Mouse (Mus musculus) layer of hippocampus, postnatal 25 days (tissue): ENCODE measurements around the gene Wfikkn2. TPM values are rescaled to one million over a fixed set of nuclear protein-coding genes. Genes with fewer than 3 reads are reported as not detected.

ENCODE experiments used
- DNase-seq, 2 experiments: peaks; one replicate each; pipeline ENCODE4 v3.0.0; 2022; ENCODE audit warnings: mixed read lengths in 2 of 2, low spot score in 1 of 2; ENCODE audit errors: extremely low spot score in 1 of 2
- total RNA-seq, 2 experiments: library from RNA; stranded (reverse); gene quantifications; 2 replicates each; pipeline ENCODE4 v1.2.3; 2021

Wfikkn2 gene
- total RNA-seq, 2 experiments from 2014 or later, result 0.44 to 0.70 TPM

DNA sequence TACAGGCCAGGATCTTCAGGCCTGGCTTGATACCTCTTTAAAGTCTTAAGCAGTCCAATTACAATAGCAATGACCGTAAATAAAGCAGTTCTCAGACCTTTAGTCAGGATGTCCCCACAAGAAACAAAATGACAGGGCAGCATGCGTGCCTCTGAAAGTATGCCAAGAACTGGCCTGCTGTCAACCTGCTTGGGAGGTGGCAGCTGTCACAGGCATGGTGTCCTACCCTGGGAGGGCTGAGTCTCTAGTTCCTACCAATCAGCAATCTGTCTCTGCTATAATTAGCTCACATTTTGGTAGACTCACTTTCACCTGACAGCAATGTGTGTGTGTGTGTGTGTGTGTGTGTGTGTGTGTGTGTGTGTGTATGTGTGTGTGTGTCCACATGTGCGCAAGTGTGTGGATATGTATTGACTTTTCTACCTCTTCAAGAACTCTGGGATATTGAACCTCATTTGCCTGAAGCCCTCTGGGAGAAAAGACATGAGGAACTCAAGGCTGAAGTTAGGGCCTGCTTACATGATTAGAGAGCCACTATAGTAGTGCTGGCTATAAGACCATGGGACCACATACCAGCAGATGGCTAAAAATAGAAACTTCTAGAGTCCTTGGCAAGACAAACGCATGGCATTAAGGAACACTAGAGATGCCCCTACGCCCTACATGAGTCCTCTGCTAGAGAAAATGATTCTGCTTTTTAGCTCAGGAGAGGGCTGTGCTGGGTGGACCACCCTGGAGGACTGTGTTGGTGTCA, 16.4 kb downstream of the Wfikkn2 start:
- DNase-seq, result no peak

DNA sequence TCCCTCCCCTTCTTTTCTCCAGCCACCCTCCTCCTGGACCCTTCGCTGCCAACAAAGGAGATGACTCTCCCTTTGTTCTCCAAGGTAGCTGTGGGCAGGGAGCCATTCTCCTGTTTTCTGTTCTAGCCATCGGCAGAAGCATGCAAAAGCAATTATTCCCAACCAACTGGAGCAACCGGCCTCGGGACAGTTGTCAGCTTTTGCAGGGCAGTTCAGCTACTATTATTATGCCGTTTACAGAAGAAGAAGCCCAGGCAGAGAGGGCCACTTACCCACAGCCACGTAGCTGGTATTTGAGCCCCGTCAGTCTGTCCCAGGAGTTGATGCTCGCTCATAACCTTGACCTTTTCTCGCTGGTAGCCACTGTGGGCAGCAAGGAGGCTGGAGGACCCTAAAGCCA, 17.4 kb downstream of the Wfikkn2 start:
- DNase-seq, result no peak

DNA sequence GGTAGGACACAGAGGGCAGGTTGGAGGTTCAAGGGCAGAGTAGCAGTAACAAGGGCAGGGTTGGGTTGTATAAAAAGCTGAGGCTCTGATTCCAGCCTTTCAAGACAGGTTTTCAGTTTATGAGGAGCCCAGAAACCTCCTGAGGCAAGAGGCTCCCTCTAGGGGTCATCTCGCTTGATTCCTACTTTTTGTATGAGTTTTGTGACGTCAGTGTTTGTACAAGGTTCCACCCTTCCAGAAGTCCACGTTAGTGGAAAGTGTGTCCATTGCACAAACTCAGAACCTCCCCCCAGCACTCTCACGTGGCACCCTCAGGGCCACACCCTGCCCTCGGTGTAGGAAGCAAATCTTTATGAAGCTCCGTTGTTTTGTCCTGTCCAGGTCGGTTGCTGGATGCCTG, 19.8 kb downstream of the Wfikkn2 start:
- DNase-seq, result no peak

DNA sequence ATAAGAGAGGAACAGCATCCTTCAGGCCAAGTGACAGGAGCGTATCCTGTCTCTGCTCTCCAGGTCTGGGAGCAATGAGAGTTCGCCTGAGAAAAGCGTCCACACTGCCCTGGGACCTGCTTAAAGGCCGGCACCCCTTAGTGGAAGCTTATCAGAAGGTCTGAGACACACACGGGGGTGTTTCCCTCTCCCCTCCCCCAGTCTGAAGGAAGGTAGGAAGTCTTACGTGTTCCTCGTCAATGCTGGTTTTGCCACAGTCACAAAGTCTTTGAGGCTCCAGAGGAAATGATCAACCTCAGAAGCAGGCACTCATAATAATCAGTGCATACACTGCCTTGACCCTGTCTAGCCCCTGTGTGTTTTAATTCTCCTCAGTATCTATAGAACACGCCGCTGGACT, 22.3 kb downstream of the Wfikkn2 start:
- no peak for DNase-seq

DNA sequence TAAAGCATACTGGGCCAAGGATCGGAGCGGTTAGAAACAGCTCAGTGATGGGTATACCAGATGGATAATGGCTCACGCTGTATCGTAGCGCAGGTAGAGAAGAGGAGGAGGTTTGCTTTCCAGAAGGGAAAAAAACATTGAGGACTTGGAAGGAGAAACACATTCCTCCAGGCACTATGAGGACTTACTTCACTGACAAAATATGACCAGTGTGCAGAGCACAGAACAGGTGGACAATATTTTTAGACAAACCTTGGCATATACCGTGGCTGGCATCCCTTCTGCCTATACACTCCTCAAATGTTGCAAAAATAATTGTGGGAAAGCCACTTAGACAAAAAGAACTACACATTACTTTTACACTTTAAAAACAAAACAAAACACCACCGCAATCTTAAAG, 24.5 kb downstream of the Wfikkn2 start:
- DNase-seq, result no peak

DNA sequence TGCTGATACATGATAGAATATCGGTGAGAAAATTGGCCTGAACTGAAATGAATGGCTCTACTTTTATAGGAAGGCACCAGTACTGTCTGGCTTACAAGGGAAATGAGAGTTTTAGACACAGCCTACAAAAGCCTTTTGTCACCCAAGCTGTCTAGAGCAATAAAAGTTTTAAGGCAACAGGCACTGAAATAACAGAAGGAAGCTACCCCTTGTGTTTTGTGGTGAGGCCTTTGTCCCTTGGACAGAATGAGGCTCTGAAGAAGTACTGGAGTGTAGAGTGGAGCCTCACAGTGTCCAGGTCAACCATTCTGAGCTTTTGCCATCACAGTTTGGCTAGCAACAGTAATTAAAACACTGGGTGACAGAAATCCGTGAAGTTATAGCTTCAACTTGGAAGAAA, 29.6 kb downstream of the Wfikkn2 start:
- no peak for DNase-seq

DNA sequence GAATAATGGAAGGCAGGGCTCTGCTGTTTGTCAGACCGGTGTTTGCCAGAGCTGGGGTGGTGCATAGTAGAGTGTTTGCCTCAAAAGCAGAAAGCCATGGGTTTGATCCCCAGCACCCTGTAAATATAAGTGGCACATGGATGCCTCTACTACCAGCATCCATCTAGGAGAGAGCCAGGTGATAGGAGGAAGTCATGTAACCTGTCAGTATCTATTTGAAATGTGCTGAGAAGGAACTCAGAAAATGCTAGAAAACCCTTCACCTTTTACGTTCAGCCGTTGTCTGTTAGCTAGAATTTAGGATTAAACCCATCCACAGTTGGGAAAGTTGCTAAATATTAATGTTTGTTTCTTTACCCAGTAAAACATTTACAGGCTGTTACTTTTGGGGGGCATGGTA, 30.2 kb downstream of the Wfikkn2 start:
- no peak for DNase-seq

DNA sequence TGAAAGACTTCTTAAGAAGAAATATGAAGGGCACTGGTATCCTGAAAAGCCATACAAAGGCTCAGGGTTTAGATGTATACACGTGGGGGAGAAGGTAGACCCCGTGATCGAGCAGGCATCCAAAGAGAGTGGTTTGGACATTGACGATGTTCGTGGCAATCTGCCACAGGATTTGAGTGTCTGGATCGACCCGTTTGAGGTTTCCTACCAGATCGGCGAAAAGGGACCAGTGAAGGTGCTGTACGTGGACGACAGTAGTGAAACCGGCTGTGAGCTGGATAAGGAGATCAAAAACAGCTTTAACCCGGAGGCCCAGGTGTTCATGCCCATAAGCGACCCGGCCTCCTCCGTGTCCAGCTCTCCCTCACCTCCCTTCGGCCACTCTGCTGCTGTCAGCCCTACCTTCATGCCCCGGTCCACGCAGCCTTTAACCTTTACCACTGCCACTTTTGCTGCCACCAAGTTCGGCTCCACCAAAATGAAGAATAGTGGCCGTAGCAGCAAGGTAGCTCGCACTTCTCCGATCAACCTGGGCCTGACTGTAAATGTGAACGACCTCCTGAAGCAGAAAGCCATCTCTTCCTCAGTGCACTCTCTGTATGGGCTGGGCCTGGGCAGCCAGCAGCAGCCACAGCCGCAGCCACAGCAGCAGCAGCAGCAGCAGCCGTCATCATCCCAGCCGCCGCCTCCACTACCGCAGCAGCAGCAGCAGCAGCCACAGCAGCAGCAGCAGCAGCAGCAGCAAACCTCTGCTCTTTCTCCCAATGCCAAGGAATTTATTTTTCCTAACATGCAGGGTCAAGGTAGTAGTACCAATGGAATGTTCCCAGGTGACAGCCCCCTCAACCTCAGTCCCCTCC, 31.8 kb downstream of the Wfikkn2 start:
- DNase-seq, result no peak

DNA sequence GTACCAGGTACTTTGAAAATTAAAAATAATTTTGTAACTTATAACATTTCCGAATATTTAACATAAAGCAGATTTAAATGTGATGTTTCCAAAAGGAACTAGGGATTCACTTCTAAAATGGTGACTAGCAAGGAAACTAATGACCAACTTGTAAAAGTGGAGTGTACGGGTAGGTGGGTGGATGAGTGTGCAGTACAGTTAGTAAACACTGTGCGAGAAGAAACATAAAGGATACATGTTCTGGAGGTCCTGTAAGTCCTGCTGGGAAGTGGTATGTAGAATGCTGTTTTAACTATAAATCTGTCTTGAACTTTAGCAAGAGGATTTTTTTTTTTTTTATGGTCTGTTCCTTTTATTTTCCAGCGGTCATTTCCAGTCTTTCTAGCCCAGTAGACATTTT, 32.8 kb downstream of the Wfikkn2 start:
- no peak for DNase-seq

DNA sequence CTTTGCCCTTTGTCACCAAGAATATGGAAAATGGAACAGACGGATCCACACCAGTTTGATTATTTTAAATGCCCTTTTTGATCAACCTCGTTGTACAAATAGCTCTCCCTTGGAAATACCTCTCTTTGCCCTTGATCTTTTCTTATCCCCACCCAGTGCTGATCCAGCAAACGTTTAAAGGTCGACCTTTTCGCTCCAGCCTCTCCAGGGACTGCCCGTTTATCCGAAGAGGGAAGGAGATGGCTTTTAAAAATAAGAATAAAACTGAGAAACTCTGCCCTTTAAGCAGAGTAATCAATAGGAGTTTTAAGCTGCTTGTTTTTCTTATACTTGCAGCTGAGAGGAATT, 33.3 kb downstream of the Wfikkn2 start:
- no peak for DNase-seq

DNA sequence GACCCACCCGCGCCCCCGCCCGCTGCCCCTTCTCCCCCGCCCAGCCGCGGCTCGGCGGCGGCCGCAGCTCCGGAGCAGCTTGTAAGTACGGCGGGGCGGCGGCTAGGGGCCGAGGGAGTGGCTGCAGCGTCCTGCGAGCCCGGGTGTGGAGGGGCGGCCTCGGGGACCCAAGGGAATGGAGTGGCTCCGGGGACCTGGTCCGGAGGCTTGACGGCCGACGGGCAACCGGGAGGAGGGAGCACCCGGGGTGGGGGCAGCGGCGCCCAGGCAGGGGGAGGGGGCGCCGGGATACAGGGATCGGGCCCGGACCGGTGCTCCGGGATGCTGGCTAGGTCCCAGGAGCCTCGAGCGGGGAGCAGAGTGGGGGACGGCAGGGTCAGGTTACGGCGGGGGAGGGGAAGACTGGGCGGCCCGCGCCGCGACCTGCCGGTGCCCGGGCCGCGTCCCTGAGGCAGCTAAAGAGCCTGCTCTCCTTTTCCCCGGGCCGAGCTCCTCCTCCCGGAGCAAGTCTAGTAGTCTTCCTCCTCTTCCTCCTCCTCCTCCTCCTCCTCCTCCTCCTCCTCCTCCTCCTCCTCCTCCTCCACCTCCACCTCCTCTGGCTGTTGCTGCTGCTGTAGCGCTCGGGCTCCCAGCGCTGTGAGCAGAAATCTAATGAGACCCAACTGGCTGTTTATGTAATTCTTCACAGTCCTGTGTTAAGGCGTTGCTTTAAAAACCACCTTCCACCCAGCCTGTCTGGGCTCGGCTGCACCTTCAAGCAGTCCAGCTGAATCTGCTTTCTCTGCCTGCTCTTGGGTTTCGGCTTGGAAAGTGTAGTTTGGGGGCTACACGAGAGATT, 33.9 kb downstream of the Wfikkn2 start:
- DNase-seq, result peak; percentile 50 to 57

DNA sequence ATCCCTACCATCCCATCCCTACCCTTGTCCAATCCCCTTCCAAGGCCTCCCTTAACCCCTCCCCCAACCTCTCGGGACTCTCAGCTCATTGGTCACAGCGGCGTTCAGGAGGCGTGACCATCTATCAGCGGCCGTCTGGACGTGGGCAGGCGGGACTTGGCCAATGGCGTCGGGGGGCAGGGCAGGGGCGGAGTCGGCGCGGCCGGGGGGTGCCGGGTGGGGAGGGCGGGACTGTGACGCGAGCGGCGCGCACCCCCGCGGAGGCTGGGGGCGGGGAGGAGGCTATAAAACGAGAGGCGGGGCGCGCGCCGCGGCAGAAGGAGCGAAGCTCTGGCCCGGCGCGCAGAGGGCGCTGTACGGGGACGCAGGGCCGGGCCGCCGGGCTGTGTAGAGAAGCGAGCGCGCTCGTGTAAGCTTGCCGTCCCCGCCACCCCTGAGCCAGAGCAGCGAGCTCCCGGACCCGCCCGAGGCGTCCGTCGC, 34.6 kb downstream of the Wfikkn2 start, which contains the start of gene Tob1:
TSS of gene Tob1 (plus strand) at position 331 of the 480 bp plus-strand sequence.
- peak; percentile 92 to 98 for DNase-seq

DNA sequence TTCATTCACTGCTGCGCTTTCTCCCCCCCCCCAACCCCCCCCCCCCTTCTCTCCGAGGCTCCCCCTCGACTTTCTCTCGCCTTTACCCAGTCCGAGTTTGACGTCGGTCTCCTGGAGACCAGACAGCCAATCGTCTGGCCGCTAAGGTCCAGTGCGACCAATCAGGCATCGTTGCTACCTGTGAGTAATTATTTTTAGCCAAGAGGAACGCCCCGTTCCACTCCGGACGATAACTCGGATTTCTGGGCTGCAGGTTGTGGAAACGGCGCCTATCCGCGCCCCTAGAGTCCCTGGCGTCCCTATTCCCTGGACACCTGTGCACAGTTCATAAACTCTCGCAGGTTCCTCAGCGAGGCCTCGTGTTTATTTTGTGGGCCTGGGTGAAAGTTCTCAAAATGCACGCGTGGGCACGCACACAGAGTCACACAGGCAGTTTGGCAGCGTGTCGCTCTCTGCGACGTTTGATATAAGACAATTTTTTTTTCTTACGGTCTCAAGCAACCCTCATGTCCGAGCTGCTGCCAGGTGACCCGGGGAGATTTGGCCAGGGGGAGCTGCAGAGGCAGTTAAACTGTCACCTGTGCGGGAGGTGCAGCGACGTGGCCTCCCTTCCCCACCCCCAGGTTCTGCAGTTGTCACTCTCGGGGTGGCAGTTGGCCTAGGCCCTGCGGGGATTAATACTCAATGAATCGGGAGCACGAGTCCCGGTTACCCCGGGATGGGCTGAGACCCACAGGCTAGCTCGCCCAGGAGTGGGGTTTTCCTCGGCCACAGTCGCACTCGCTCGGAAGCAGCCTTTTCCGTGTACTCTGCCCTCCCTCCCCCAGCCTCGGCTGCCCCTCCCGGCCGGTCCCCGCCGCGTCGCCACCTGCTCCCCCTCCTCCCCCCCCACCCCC, 35.4 kb downstream of the Wfikkn2 start:
- DNase-seq, result peak; percentile 61 to 76

DNA sequence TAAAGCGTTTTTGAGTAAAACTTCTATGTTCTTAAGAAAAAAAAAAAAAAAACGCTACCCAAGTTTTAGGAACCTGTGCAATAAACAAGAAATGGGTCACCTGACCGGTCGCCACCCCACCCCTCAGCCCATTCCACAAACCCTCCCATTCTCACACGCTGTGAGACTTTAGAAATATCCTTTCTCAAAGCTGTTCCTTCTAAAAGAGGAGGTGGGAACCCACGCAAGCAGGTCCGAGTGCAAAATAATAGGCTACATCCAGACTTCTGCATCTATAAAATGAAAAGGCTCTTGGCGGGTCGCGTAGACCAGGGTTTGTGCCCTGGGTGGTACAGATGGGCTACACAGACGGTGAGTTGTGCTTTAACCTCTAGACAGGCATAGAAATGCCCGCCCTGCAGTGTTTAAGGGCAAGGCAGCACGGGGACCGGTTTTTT, 36.1 kb downstream of the Wfikkn2 start:
- DNase-seq, result peak in 1 of 2 experiments; percentile 48

DNA sequence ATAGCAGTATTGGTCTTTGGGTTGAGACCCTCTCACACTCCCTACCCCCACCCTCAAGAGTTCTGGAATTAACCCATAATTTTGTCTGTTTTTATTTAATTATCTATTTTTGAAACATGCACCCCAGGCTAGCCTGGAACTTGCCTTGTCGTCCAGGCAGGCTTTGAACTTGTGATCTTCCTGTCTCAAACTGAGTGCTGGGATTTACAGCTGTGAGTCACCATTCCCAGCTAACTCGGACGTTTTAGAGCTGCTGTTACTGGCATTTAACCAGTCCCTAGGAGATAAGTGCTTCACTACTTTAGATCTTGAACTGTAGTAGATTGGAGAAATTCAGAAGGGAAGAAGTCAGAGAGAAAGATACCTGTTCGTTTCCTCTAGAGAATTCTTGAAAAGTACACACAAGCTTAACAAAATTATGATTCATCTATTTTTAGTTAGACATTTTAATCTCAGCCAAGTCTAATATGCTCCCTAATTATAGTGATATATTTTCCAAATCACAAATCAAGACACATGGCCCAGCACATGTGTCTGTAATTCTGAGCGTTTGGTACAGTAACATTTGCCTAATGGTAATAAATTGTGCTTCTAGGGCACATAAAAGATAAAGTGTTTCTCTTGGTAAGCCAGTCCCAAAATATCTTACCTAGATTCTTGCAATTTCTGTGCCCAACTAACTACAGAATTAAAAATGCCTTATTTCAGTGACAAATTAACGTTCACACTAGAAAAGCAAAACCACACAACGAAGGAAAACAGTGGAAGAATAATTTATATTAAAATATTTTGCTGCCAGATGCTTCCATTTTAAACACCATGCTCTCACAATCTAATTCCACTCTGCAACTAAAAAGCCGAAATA, 36.8 kb downstream of the Wfikkn2 start:
- DNase-seq, result no peak

DNA sequence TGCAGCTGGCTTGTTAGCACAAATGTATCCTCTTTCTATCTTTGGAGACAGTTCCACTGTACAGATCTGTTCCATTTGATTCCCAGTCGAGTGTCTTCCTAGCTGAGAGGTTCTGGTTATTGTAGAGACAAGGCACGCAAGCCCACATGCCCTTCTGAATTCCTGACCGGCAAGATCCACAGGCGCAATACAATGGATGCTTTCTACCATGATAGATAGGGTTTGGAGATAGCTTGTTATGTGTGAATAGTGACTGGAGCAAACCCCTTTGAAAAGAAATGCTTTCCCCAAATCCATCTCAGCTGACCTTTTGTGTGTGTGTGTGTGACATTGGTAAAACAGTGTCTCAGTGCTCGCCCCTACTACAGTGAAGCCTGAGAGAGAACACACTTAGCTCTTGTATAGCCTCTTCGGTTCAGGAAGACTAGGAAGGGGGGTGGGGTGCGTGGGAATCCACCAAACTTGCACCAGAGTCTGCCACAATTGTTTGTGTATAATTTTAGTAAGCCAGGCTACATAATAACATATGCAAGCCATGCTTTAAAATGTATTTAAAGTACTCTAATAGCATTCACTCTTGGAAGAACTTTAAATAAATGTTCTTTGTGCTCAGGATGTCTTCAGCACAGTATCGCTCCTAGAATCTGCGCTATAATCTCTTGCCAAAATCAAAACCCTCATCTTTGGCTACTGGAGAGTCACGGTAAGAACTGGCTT, 39.2 kb downstream of the Wfikkn2 start:
- no peak for DNase-seq

DNA sequence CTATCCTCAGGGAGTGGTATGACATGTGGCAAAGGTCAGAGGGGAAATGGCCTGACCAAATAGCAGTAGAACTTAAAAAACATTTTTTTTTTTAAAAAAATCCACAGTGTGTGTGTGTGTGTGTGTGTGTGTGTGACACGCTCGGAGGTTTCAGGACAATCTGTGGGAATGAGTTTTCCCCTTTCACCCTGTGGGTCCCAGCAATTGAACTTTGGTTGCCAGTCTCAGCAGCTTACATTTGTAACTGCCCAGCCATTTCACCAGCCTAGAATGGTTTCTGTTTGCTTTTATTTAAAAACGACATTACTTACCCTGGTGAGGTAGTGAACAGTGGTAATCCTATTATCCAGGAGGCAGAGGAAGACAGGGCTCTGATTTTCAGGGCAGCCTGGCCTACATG, 42.7 kb downstream of the Wfikkn2 start:
- DNase-seq, result no peak

DNA sequence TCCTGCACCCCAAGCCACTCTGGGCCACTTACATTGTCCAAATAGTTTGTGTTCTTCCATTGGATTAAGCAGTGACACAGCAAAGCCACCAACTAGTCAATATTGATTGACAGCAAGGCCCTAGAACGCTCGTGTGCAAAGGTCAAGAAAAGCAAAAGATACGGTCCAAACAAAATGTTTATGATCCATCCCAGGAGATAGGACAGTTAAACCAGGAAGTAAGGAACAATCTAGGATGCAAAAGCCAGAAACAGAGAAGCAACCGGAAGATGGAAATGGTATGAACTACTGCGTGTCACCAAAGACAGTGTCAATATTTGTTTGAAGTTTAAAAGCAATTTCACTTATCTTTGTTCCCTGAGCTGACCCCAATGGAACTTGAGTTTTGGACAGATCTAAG, 43.7 kb downstream of the Wfikkn2 start:
- no peak for DNase-seq
